ENCODE assay signal across 11 mouse cellular contexts in the genomic region with DNA sequence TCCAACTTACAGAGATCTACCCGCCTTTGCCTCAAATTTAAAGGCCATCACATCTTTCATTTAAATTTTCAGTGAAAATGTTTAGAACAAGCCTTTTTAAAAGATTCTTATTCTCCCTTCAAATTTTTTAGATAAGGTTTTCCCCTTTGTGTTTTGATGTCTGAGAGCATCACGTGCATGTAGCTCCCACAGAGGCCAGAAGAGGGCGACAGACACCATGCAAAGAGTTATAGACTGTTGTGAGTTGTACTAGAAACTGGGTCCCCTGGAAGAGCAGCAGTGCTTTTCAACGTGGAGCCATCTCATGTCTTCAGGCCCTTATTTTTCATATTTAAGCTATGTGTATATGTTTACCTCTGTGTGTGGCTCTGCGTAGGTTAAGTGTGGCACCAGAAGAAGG. TPM values are rescaled to one million over a fixed set of nuclear protein-coding genes. Genes with fewer than 3 reads are reported as not detected.
DNase-seq lines count a peak whose midpoint lies in the region; ATAC-seq and TF ChIP-seq lines count a peak whose summit lies in the region.
"Had no signal": no experiment of that assay in that cellular context is flagged by ENCODE, and none has a peak within 500 bp of the region (broad histone marks: within the 10 kb centered on the region; RNA-seq: fewer than 3 reads in every experiment).

No protein-coding gene starts in this region.

- H3K4me3 ChIP-seq in ES-E14 (ENCODE audit: insufficient read depth in 1 of 2, low read depth in 1 of 2, low read length in 2 of 2, poor library complexity in 1 of 2, severe bottlenecking in 1 of 2): no peak overlapping the region
- no peak overlapping the region for H3K4me3 ChIP-seq in liver, embryonic 16.5 days (ENCODE audit: low read depth, low read length)
- no peak overlapping the region for H3K4me3 ChIP-seq in thymus, adult 2 months (ENCODE audit: control insufficient read depth, insufficient read depth, low read length)
- no peak overlapping the region for H3K4me3 ChIP-seq in midbrain, embryonic 16.5 days (ENCODE audit: low read depth, low read length)
- H3K4me3 ChIP-seq: embryonic facial prominence, embryonic 13.5 days; hindbrain, embryonic 15.5 days; midbrain, embryonic 12.5 days had no signal

- in situ Hi-C loops in ES-E14 (cut with MboI; ENCODE audit: low sequenced_read_pairs in 2 of 2, unreplicated experiment in 2 of 2): no loop called here

- H3K9ac ChIP-seq in ES-E14 (ENCODE audit: insufficient read depth, low read depth, low read length, poor library complexity, severe bottlenecking): no peak overlapping the region
- H3K9ac ChIP-seq in liver, embryonic 16.5 days (ENCODE audit: low read depth, low read length): no peak overlapping the region
- no peak overlapping the region for H3K9ac ChIP-seq in midbrain, embryonic 16.5 days (ENCODE audit: low read depth, low read length)
- H3K9ac ChIP-seq: embryonic facial prominence, embryonic 13.5 days; hindbrain, embryonic 15.5 days; midbrain, embryonic 12.5 days had no signal

- ATAC-seq in liver, embryonic 16.5 days (ENCODE audit: low read depth): 0 out of 2 replicates have a peak, but pooled peaks have one; percentile 35
- no peak for ATAC-seq in midbrain, embryonic 16.5 days

- no peak overlapping the region for H3K27ac ChIP-seq in ES-E14 (ENCODE audit: insufficient read depth, low read depth, low read length, poor library complexity, severe bottlenecking)
- H3K27ac ChIP-seq in liver, embryonic 16.5 days (ENCODE audit: low read length): no peak overlapping the region
- no peak overlapping the region for H3K27ac ChIP-seq in thymus, adult 2 months (ENCODE audit: control insufficient read depth, insufficient read depth, low read length)
- H3K27ac ChIP-seq in midbrain, embryonic 16.5 days (ENCODE audit: low read length): no peak overlapping the region
- H3K27ac ChIP-seq: embryonic facial prominence, embryonic 13.5 days; hindbrain, embryonic 15.5 days; midbrain, embryonic 12.5 days had no signal

- no peak for TF ChIP-seq CTCF in thymus, adult 2 months (IDR thresholded peaks at IDR 0.05; ENCODE audit: borderline replicate concordance, control insufficient read depth, extremely low read depth, insufficient read depth, low read length, poor library complexity)

- H3K9me3 ChIP-seq in ES-E14 (ENCODE audit: control insufficient read depth, insufficient read depth, low read depth, low read length): no peaks in the 10 kb centered on the region
- no peaks in the 10 kb centered on the region; the same call in 1 of the 2 replicates for H3K9me3 ChIP-seq in liver, embryonic 16.5 days (replicated peaks; ENCODE audit: control insufficient read depth, low read length)
- H3K9me3 ChIP-seq in midbrain, embryonic 16.5 days (replicated peaks; ENCODE audit: control insufficient read depth, low read length, poor library complexity, severe bottlenecking): 0 out of 2 replicates have a peak, but pooled peaks cover 4% of the 10 kb centered on the region
- H3K9me3 ChIP-seq: embryonic facial prominence, embryonic 13.5 days; hindbrain, embryonic 15.5 days; midbrain, embryonic 12.5 days had no signal

- no peak overlapping the region for H3K4me2 ChIP-seq in liver, embryonic 16.5 days (ENCODE audit: low read depth, low read length)
- no peak overlapping the region for H3K4me2 ChIP-seq in midbrain, embryonic 16.5 days (ENCODE audit: low read length)
- H3K4me2 ChIP-seq: embryonic facial prominence, embryonic 13.5 days; hindbrain, embryonic 15.5 days; midbrain, embryonic 12.5 days had no signal

- DNase-seq in adrenal gland, postnatal 10 days: peak; percentile 5
- no peak for DNase-seq in adrenal gland, postnatal 25 days
- DNase-seq in kidney, adult 9 months: peak; percentile 24
- no peak for DNase-seq in kidney, postnatal 10 days
- peak; percentile 43 for DNase-seq in ES-E14 (ENCODE audit: low read depth, low spot score)
- peak; percentile 30 for DNase-seq in thymus, adult 2 months

- H3K36me3 ChIP-seq in ES-E14 (ENCODE audit: control insufficient read depth, insufficient read depth, low read length, poor library complexity, severe bottlenecking): peaks cover 12% of the 10 kb centered on the region
- peaks cover 44% of the 10 kb centered on the region for H3K36me3 ChIP-seq in liver, embryonic 16.5 days (ENCODE audit: control insufficient read depth, insufficient read depth)
- H3K36me3 ChIP-seq in thymus, adult 2 months (ENCODE audit: control insufficient read depth, insufficient read depth, low read length): peaks cover 38% of the 10 kb centered on the region
- peaks cover 31% of the 10 kb centered on the region for H3K36me3 ChIP-seq in midbrain, embryonic 16.5 days (ENCODE audit: control insufficient read depth, insufficient read depth, low read length)

- no peaks in the 10 kb centered on the region for H3K4me1 ChIP-seq in ES-E14 (ENCODE audit: control insufficient read depth in 2 of 2, insufficient read depth in 2 of 2, low read length in 2 of 2, poor library complexity in 1 of 2)
- no peaks in the 10 kb centered on the region for H3K4me1 ChIP-seq in liver, embryonic 16.5 days (ENCODE audit: control insufficient read depth, low read depth, low read length)
- no peaks in the 10 kb centered on the region for H3K4me1 ChIP-seq in thymus, adult 2 months (replicated peaks; ENCODE audit: control insufficient read depth, insufficient read depth, low read length)
- H3K4me1 ChIP-seq in midbrain, embryonic 16.5 days (ENCODE audit: control insufficient read depth, insufficient read depth, low read length): no peaks in the 10 kb centered on the region
- H3K4me1 ChIP-seq: embryonic facial prominence, embryonic 13.5 days; hindbrain, embryonic 15.5 days; midbrain, embryonic 12.5 days had no signal

- 71% methylated on average over 5 of the region's 5 CpGs for WGBS in liver, embryonic 16.5 days (ENCODE audit: insufficient replicate concordance)
- 90% methylated on average over 5 of the region's 5 CpGs for WGBS in thymus, adult 2 months
- WGBS in midbrain, embryonic 16.5 days: 87% methylated on average over 5 of the region's 5 CpGs

- no peak for TF ChIP-seq POLR2A in thymus, adult 2 months (IDR thresholded peaks at IDR 0.05; ENCODE audit: control insufficient read depth, extremely low read depth, insufficient read depth, low read length, poor library complexity)

- no peaks in the 10 kb centered on the region for H3K27me3 ChIP-seq in liver, embryonic 16.5 days (ENCODE audit: control insufficient read depth, insufficient read depth, low read depth, low read length)
- no peaks in the 10 kb centered on the region for H3K27me3 ChIP-seq in thymus, adult 2 months (ENCODE audit: control insufficient read depth, insufficient read depth, low read length)
- H3K27me3 ChIP-seq in midbrain, embryonic 16.5 days (ENCODE audit: control insufficient read depth, insufficient read depth, low read depth, low read length): no peaks in the 10 kb centered on the region
- H3K27me3 ChIP-seq: embryonic facial prominence, embryonic 13.5 days; hindbrain, embryonic 15.5 days; midbrain, embryonic 12.5 days had no signal

TF ChIP-seq in ES-E14, 5 proteins besides CTCF, POLR2A, EP300 and RAD21:
- TF ChIP-seq ZC3H11A (IDR thresholded peaks at IDR 0.05; ENCODE audit: borderline replicate concordance, low read depth, low read length) (no peak), ZNF384 (IDR thresholded peaks at IDR 0.05; ENCODE audit: low read depth, low read length) (no peak), CHD2 (IDR thresholded peaks at IDR 0.05; ENCODE audit: low read depth, low read length) (no peak), HCFC1 (IDR thresholded peaks at IDR 0.05; ENCODE audit: borderline replicate concordance, insufficient read depth, low read length) (no peak), MAFK (IDR thresholded peaks at IDR 0.05; ENCODE audit: insufficient read depth, low read depth, low read length) (no peak)

RNA-seq across cellular contexts. Expression of gene Eif2s3x, which starts 14.9 kb away (rescaled TPM):
- total RNA-seq in adrenal gland, postnatal 10 days (2021): 100 to 1,000 TPM; 116 to 181 TPM
- total RNA-seq in adrenal gland, postnatal 25 days (2021): 155 and 188 TPM in 2 replicates
- total RNA-seq in ES-E14 (2012; rRNA removed): 89.0 and 137 TPM in 2 replicates
- polyA plus RNA-seq in liver, embryonic 16.5 days (2015; fragmentation: Nextera tagmentation; extraction: Ambion mirVana): 35.0 and 37.6 TPM in 2 replicates
- 68.9 and 83.3 TPM in 2 replicates for polyA plus RNA-seq in thymus, adult 2 months (2012; rRNA removed)
- polyA plus RNA-seq in midbrain, embryonic 16.5 days (2015; fragmentation: Nextera tagmentation; extraction: Ambion mirVana): 88.3 and 93.3 TPM in 2 replicates

RNA-seq across cellular contexts. Expression of gene Klhl15, which starts 36.6 kb away (rescaled TPM):
- 10 to 100 TPM; 12.3 to 18.2 TPM for total RNA-seq in adrenal gland, postnatal 10 days (2021)
- 14.9 and 21.8 TPM in 2 replicates for total RNA-seq in adrenal gland, postnatal 25 days (2021)
- total RNA-seq in ES-E14 (2012; rRNA removed): 5.0 and 5.7 TPM in 2 replicates
- polyA plus RNA-seq in liver, embryonic 16.5 days (2015; fragmentation: Nextera tagmentation; extraction: Ambion mirVana): 3.2 and 3.5 TPM in 2 replicates
- polyA plus RNA-seq in thymus, adult 2 months (2012; rRNA removed): 19.2 and 22.2 TPM in 2 replicates
- polyA plus RNA-seq in midbrain, embryonic 16.5 days (2015; fragmentation: Nextera tagmentation; extraction: Ambion mirVana): 9.3 and 9.7 TPM in 2 replicates

Comparison
In these comparisons a context has a peak if more than half of its experiments do, and no peak if none do; other contexts are left out.
1. DNase-seq: peak in adrenal gland, postnatal 10 days (single experiment), kidney, adult 9 months (single experiment), ES-E14 (single experiment) and thymus, adult 2 months (single experiment); none in adrenal gland, postnatal 25 days (single experiment) and kidney, postnatal 10 days (single experiment).